Mouse (Mus musculus) liver, postnatal 0 days (tissue): ENCODE results near the gene Mfsd9.

Source experiments
- CTCF ChIP-seq: sonication (generic); IDR thresholded peaks from 2 replicates; pipeline ENCODE4 v1.5.1; 2016; ENCODE audit warnings: antibody characterized with exemption, low read depth
- EP300 ChIP-seq: IDR thresholded peaks from 2 replicates; pipeline ENCODE4 v1.6.1; 2016; ENCODE audit warnings: antibody characterized with exemption, low read depth, mild to moderate bottlenecking

DNA sequence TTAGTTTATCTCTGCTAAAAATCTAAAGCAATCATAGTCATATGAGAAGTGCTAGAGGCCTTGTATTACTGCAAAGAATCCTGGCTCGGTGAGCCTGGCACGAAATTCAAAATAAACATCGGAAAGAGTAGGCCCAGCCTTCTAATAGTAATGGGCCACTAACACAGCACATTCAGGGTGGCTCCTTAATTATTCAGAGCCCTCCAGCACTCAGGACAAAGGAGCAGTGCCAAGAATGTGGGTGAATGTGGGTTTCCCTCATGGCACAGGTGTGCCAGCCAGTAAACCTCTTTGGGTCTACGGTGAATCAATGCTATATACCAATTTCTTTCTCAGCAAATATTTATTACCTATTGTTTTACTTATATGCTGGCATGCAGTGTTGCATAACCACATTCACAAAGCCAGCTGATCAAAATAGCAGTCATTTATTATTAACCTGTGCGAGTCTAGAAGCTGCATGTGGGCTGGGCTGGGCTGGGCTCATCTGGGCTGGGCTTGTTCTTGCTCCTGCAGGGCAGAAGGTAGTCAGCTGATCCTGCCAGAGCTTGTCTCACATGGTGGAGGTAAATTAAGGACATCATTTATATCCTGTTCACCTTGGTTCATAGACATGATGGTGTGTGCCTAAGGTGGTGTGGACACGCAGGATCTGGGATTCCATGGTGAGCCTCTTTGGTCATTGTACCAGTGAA is 30.6 kb downstream of the Mfsd9 start:
- TF ChIP-seq CTCF = no peak
- no peak for TF ChIP-seq EP300
